Mouse (Mus musculus): ENCODE measurements around the gene Hist1h2ad. TPM values are rescaled to one million over a fixed set of nuclear protein-coding genes. Genes with fewer than 3 reads are reported as not detected.
"Not testable (repeated sequence)": the region's sequence is repeated elsewhere in the genome, so short reads cannot be mapped to it uniquely, and the experiment has no call there.

Hist1h2ad gene
- polyA plus RNA-seq, 1 experiment from 2014 or later, result 2.1 TPM

GRCm38 (mm10) chr13:23544787-23545120 is 29.4 kb upstream of the Hist1h2ad start:
- not testable (repeated sequence) for H3K4me1 ChIP-seq (ENCODE audit: control insufficient read depth, insufficient read depth, low read length); H3K27me3 ChIP-seq (ENCODE audit: control insufficient read depth, insufficient read depth, low read length); DNase-seq (ENCODE audit: low spot score); H3K9me3 ChIP-seq (replicated peaks; ENCODE audit: control insufficient read depth, low read length); H3K36me3 ChIP-seq (replicated peaks; ENCODE audit: control insufficient read depth, insufficient read depth, low read depth, low read length)
- peak overlapping the region; percentile 46; the same call in 1 of the 2 replicates for H3K9ac ChIP-seq (replicated peaks; ENCODE audit: low read length)
- ATAC-seq (replicated peaks; ENCODE audit: insufficient number of reproducible peaks, low FRiP score, low TSS enrichment, low read depth), result peak; percentile 26
- peak overlapping the region; percentile 38 for H3K4me3 ChIP-seq (ENCODE audit: low read depth, low read length)
- WGBS, result under 1% methylated on average over 11 of the region's 14 CpGs
- peak overlapping the region; percentile 80; the same call in 1 of the 2 replicates for H3K27ac ChIP-seq (replicated peaks; ENCODE audit: low read depth, low read length)
- 0 out of 2 replicates have a peak overlapping the region, but pooled peaks have one; percentile 29 for H3K4me2 ChIP-seq (ENCODE audit: low read depth, low read length)

GRCm38 (mm10) chr13:23546694-23547093 is 27.5 kb upstream of the Hist1h2ad start:
- ATAC-seq (replicated peaks; ENCODE audit: insufficient number of reproducible peaks, low FRiP score, low TSS enrichment, low read depth) (no peak), DNase-seq (ENCODE audit: low spot score) (no peak)
- Histone ChIP-seq H3K9me3 (replicated peaks; ENCODE audit: control insufficient read depth, low read length) (no peaks in the 10 kb centered on the region), H3K36me3 (replicated peaks; ENCODE audit: control insufficient read depth, insufficient read depth, low read depth, low read length) (no peaks in the 10 kb centered on the region), H3K4me3 (ENCODE audit: low read depth, low read length) (no peak overlapping the region), H3K27ac (replicated peaks; ENCODE audit: low read depth, low read length) (no peak overlapping the region), H3K4me2 (ENCODE audit: low read depth, low read length) (no peak overlapping the region), H3K4me1 (ENCODE audit: control insufficient read depth, insufficient read depth, low read length) (no peaks in the 10 kb centered on the region), H3K9ac (replicated peaks; ENCODE audit: low read length) (no peak overlapping the region), H3K27me3 (ENCODE audit: control insufficient read depth, insufficient read depth, low read length) (no peaks in the 10 kb centered on the region)
- WGBS, result 86% methylated on average over 5 of the region's 5 CpGs

- peak overlapping the region; percentile 92 for H3K27ac ChIP-seq (replicated peaks; ENCODE audit: low read depth, low read length)
- peak; percentile 72 for DNase-seq (ENCODE audit: low spot score)
- 6% methylated on average over 3 of the region's 3 CpGs for WGBS
These were observed 23.4 kb upstream of the Hist1h2ad start for GRCm38 (mm10) chr13:23550761-23551145.

GRCm38 (mm10) chr13:23551146-23551834 is 22.9 kb upstream of the Hist1h2ad start, which contains the start of gene Hist1h4f:
Gene Hist1h4f, minus strand, starts transcription at chr13:23551648.
- Histone ChIP-seq H3K9ac (replicated peaks; ENCODE audit: low read length) (peak within 1 kb of the TSS; percentile 65), H3K4me2 (ENCODE audit: low read depth, low read length) (peak within 1 kb of the TSS; percentile 50), H3K27ac (replicated peaks; ENCODE audit: low read depth, low read length) (peak within 1 kb of the TSS; percentile 92), H3K4me3 (ENCODE audit: low read depth, low read length) (peak within 1 kb of the TSS; percentile 40)
- H3K36me3 ChIP-seq (replicated peaks; ENCODE audit: control insufficient read depth, insufficient read depth, low read depth, low read length); H3K9me3 ChIP-seq (replicated peaks; ENCODE audit: control insufficient read depth, low read length); H3K27me3 ChIP-seq (ENCODE audit: control insufficient read depth, insufficient read depth, low read length); H3K4me1 ChIP-seq (ENCODE audit: control insufficient read depth, insufficient read depth, low read length): not testable (repeated sequence)
- ATAC-seq (replicated peaks; ENCODE audit: insufficient number of reproducible peaks, low FRiP score, low TSS enrichment, low read depth), result peak; percentile 79
- WGBS, result under 1% methylated on average over 47 of the region's 47 CpGs
- DNase-seq (ENCODE audit: low spot score), result peak; percentile 96

More at GRCm38 (mm10) chr13:23550761-23551145, 23.4 kb upstream of the Hist1h2ad start:
- ATAC-seq (replicated peaks; ENCODE audit: insufficient number of reproducible peaks, low FRiP score, low TSS enrichment, low read depth), result no peak
- Histone ChIP-seq H3K27me3 (ENCODE audit: control insufficient read depth, insufficient read depth, low read length) (no peaks in the 10 kb centered on the region), H3K36me3 (replicated peaks; ENCODE audit: control insufficient read depth, insufficient read depth, low read depth, low read length) (no peaks in the 10 kb centered on the region), H3K9ac (replicated peaks; ENCODE audit: low read length) (peak overlapping the region; percentile 65), H3K4me2 (ENCODE audit: low read depth, low read length) (peak overlapping the region; percentile 50), H3K9me3 (replicated peaks; ENCODE audit: control insufficient read depth, low read length) (no peaks in the 10 kb centered on the region), H3K4me3 (ENCODE audit: low read depth, low read length) (peak overlapping the region; percentile 40), H3K4me1 (ENCODE audit: control insufficient read depth, insufficient read depth, low read length) (no peaks in the 10 kb centered on the region)

DNA sequence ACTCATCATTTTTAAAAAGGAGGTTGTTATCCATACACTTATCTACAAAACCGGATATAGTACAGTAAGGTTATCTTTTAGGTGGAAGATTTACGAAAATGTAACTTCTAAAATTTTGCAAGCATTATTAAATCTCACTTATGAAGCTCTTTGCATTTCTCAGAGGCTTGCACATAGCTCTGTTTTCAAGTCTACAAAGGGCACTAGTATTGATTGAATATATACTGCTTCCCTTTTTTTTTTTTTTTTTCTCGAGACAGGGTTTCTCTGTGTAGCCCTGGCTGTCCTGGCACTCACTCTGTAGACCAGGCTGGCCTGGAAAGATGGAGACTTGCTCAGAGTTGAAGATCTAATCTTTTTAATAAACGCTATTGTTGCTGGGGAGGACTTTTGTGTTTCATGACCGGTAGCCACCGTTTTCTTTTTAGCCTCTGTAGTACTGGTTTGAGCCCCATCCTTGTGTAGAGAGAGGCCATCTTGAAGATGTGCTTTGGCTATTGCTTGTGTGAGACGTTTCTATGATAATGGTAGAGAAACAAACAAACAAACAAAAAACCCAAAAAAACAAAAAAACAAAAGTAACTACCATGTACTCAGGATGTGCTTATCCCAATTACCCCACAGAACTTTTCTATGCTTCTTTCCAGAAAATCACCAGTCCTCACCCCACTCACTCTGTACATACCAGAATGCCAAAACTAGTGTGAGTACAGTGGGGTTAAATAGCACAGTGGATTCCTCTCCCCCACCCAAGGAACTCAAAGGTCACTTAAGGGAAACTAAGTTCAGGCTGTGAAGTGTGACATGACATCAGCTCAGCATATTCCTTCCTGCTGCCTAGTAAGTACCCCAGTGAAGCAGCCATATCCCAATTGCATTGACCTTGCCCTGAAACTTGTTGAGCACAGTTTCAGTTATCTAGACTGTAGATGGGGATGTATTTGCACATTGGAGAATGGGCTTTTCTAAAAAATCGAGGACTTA is 22.0 kb upstream of the Hist1h2ad start:
- H3K9ac ChIP-seq (replicated peaks; ENCODE audit: low read length), result peak overlapping the region; percentile 65
- no peak for ATAC-seq (replicated peaks; ENCODE audit: insufficient number of reproducible peaks, low FRiP score, low TSS enrichment, low read depth)

GRCm38 (mm10) chr13:23552962-23553361 is 21.2 kb upstream of the Hist1h2ad start, which contains the start of gene Hist1h1d:
Gene Hist1h1d, plus strand, starts transcription at chr13:23553262.
- ATAC-seq (replicated peaks; ENCODE audit: insufficient number of reproducible peaks, low FRiP score, low TSS enrichment, low read depth), result no peak
- Histone ChIP-seq H3K36me3 (replicated peaks; ENCODE audit: control insufficient read depth, insufficient read depth, low read depth, low read length) (no peaks in the 10 kb centered on the region), H3K27ac (replicated peaks; ENCODE audit: low read depth, low read length) (peak within 1 kb of the TSS; percentile 98), H3K9me3 (replicated peaks; ENCODE audit: control insufficient read depth, low read length) (no peaks in the 10 kb centered on the region), H3K4me2 (ENCODE audit: low read depth, low read length) (no peak within 1 kb of the TSS), H3K9ac (replicated peaks; ENCODE audit: low read length) (peak within 1 kb of the TSS; percentile 32; the same call in 1 of the 2 replicates), H3K27me3 (ENCODE audit: control insufficient read depth, insufficient read depth, low read length) (no peaks in the 10 kb centered on the region), H3K4me3 (ENCODE audit: low read depth, low read length) (no peak within 1 kb of the TSS), H3K4me1 (ENCODE audit: control insufficient read depth, insufficient read depth, low read length) (no peaks in the 10 kb centered on the region)
- DNase-seq (ENCODE audit: low spot score), result no peak

More for the DNA sequence above, 22.0 kb upstream of the Hist1h2ad start:
- no peaks in the 10 kb centered on the region for H3K4me1 ChIP-seq (ENCODE audit: control insufficient read depth, insufficient read depth, low read length)
- peak overlapping the region; percentile 3; the same call in 1 of the 2 replicates for H3K4me2 ChIP-seq (ENCODE audit: low read depth, low read length)
- H3K4me3 ChIP-seq (ENCODE audit: low read depth, low read length), result peak overlapping the region; percentile 40; the same call in 1 of the 2 replicates
- peak overlapping the region; percentile 92 for H3K27ac ChIP-seq (replicated peaks; ENCODE audit: low read depth, low read length)
- no peaks in the 10 kb centered on the region for H3K27me3 ChIP-seq (ENCODE audit: control insufficient read depth, insufficient read depth, low read length)
- peak; percentile 33 for DNase-seq (ENCODE audit: low spot score)
- 61% methylated on average over 8 of the region's 8 CpGs for WGBS
- H3K9me3 ChIP-seq (replicated peaks; ENCODE audit: control insufficient read depth, low read length), result no peaks in the 10 kb centered on the region
- no peaks in the 10 kb centered on the region for H3K36me3 ChIP-seq (replicated peaks; ENCODE audit: control insufficient read depth, insufficient read depth, low read depth, low read length)

- no peaks in the 10 kb centered on the region for H3K4me1 ChIP-seq (ENCODE audit: control insufficient read depth, insufficient read depth, low read length)
- H3K4me2 ChIP-seq (ENCODE audit: low read depth, low read length), result peak overlapping the region; percentile 80
- peak overlapping the region; percentile 64 for H3K4me3 ChIP-seq (ENCODE audit: low read depth, low read length)
- no peaks in the 10 kb centered on the region for H3K9me3 ChIP-seq (replicated peaks; ENCODE audit: control insufficient read depth, low read length)
- H3K9ac ChIP-seq (replicated peaks; ENCODE audit: low read length), result peak overlapping the region; percentile 80
- peak overlapping the region; percentile 98 for H3K27ac ChIP-seq (replicated peaks; ENCODE audit: low read depth, low read length)
- 28% methylated on average over 9 of the region's 9 CpGs for WGBS
- H3K27me3 ChIP-seq (ENCODE audit: control insufficient read depth, insufficient read depth, low read length), result no peaks in the 10 kb centered on the region
- DNase-seq (ENCODE audit: low spot score) (no peak), ATAC-seq (replicated peaks; ENCODE audit: insufficient number of reproducible peaks, low FRiP score, low TSS enrichment, low read depth) (no peak)
- no peaks in the 10 kb centered on the region for H3K36me3 ChIP-seq (replicated peaks; ENCODE audit: control insufficient read depth, insufficient read depth, low read depth, low read length)
These were observed 19.8 kb upstream of the Hist1h2ad start for GRCm38 (mm10) chr13:23554393-23554792.

Measured in embryonic facial prominence, embryonic 11.5 days (tissue).